Mouse (Mus musculus) erythroid progenitor cell, adult 5-6 weeks (primary cell): ENCODE measurements around the gene Gm3259. TPM values are rescaled to one million over a fixed set of nuclear protein-coding genes. Genes with fewer than 3 reads are reported as not detected.
"Not testable (repeated sequence)": the region's sequence is repeated elsewhere in the genome, so short reads cannot be mapped to it uniquely, and the experiment has no call there.

Experiments
- ATAC-seq: replicated peaks from 2 replicates; pipeline ENCODE4 v1.8.0; 2016; ENCODE audit warnings: moderate number of reproducible peaks, mild to moderate bottlenecking, moderate TSS enrichment, inconsistent platforms; ENCODE audit not compliant: poor library complexity, low FRiP score, severe bottlenecking
- total RNA-seq, 2 experiments: library from RNA; stranded (forward) in 1 of 2; stranded (reverse) in 1 of 2; fragments of 150-400 nt in 1 of 2; fragments of 186-747, 209-891 nt in 1 of 2; gene quantifications; 2 replicates each; pipeline versions ENCODE4 v1.2.3 to v1.2.4; 2015 to 2017; ENCODE audit warnings: low replicate concordance in 2 of 2

Gene Gm3259
- not detected in 2 replicates for total RNA-seq (2015; ENCODE audit: low replicate concordance)
- total RNA-seq (2017; ENCODE audit: low replicate concordance), result not detected in 2 replicates

- not testable (repeated sequence) for ATAC-seq
These were observed at the start of gene Gm3259 for GRCm38 (mm10) chr5:95305611-95306010. Gene Gm3259 (plus strand): TSS chr5:95305911.

DNA sequence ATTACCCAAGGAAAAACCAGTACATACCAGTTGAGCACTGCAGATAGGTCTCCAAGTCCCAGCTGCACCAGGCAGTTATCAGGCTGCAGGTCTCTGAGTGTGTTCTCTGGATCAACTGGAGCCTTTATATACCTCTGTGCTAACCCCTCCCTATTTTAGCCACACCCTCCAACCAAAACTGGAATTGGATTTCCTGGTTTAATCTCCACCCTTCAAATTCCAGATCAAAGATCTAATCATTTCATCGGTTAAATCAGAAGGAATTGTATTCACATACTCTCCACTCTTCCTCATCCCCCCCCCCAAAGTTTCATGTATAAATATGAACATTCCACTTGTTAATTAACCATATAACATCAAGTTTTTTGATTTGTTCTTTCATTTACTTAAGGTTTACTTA is 33.0 kb upstream of the Gm3259 start, which contains the start of gene Gm10424:
TSS of gene Gm10424 (minus strand) at position 101 of the 400 bp plus-strand sequence.
- not testable (repeated sequence) for ATAC-seq

Other genes with a start within 250 kb of the Gm3259 start
- gene Gm7942, start 199.0 kb upstream of the Gm3259 start, total RNA-seq (2015; ENCODE audit: low replicate concordance), result not detected in 2 replicates
- not detected in 2 replicates for gene Gm7942, start 199.0 kb upstream of the Gm3259 start, total RNA-seq (2017; ENCODE audit: low replicate concordance)
- gene Gm16513, start 123.3 kb upstream of the Gm3259 start, total RNA-seq (2015; ENCODE audit: low replicate concordance), result not detected in 2 replicates
- not detected in 2 replicates for gene Gm16513, start 123.3 kb upstream of the Gm3259 start, total RNA-seq (2017; ENCODE audit: low replicate concordance)
- not detected in 2 replicates for gene Gm10424, start 33.1 kb upstream of the Gm3259 start, total RNA-seq (2015; ENCODE audit: low replicate concordance)
- not detected in 2 replicates for gene Gm10424, start 33.1 kb upstream of the Gm3259 start, total RNA-seq (2017; ENCODE audit: low replicate concordance)
- gene D5Ertd577e, start 150.9 kb downstream of the Gm3259 start, total RNA-seq (2015; ENCODE audit: low replicate concordance), result not detected in 2 replicates
- gene D5Ertd577e, start 150.9 kb downstream of the Gm3259 start, total RNA-seq (2017; ENCODE audit: low replicate concordance), result not detected in 2 replicates
- not detected in 2 replicates for gene Gm3286, start 204.8 kb downstream of the Gm3259 start, total RNA-seq (2015; ENCODE audit: low replicate concordance)
- not detected in 2 replicates for gene Gm3286, start 204.8 kb downstream of the Gm3259 start, total RNA-seq (2017; ENCODE audit: low replicate concordance)